Mouse (Mus musculus) C2C12 (cell line): Measurements from ENCODE around the gene Ccdc66.

Source experiments
- CEBPB ChIP-seq: IDR thresholded peaks from one replicate; pipeline ENCODE4 v1.6.1; 2011; ENCODE audit warnings: low read depth, mild to moderate bottlenecking, control low read depth, moderate library complexity
- CTCF ChIP-seq: IDR thresholded peaks from one replicate; pipeline ENCODE4 v1.5.1; 2011; ENCODE audit not compliant: control insufficient read depth, insufficient read depth, insufficient read length
- FOSL1 ChIP-seq: IDR thresholded peaks from one replicate; pipeline ENCODE4 v1.8.0; 2011; ENCODE audit warnings: mild to moderate bottlenecking, low read length; ENCODE audit not compliant: poor library complexity, insufficient read depth, severe bottlenecking
- MAX ChIP-seq: IDR thresholded peaks from one replicate; pipeline ENCODE4 v1.6.1; 2011; ENCODE audit warnings: mild to moderate bottlenecking, control low read depth
- USF1 ChIP-seq: IDR thresholded peaks from one replicate; pipeline ENCODE4 v1.6.1; 2011; ENCODE audit warnings: low read depth, mild to moderate bottlenecking, control low read depth, moderate library complexity

- TF ChIP-seq USF1 (no peak), CTCF (no peak), CEBPB (no peak), MAX (no peak), FOSL1 (no peak)
These were observed 28.2 kb upstream of the Ccdc66 start for GRCm38 (mm10) chr14:27536441-27536840.
